Mouse (Mus musculus) splenic B cell, adult 2 months (primary cell): ENCODE data around the gene Ccnyl1.
"Not testable (repeated sequence)": the region's sequence is repeated elsewhere in the genome, so short reads cannot be mapped to it uniquely, and the experiment has no call there.

Experiments used
- DNase-seq: peaks from one replicate; pipeline ENCODE4 v3.0.0-alpha.2; 2011; ENCODE audit warnings: low read depth, low spot score
- H3K27me3 ChIP-seq: 2 replicates; pipeline ENCODE4 v1.6.1; 2012; ENCODE audit warnings: mild to moderate bottlenecking, low read length, moderate library complexity, mixed read lengths; ENCODE audit not compliant: control insufficient read depth, poor library complexity, insufficient read depth, severe bottlenecking
- H3K36me3 ChIP-seq: 2 replicates; pipeline ENCODE4 v1.6.1; 2012; ENCODE audit warnings: mild to moderate bottlenecking, low read length, moderate library complexity, mixed read lengths; ENCODE audit not compliant: control insufficient read depth, poor library complexity, insufficient read depth, severe bottlenecking

The Ccnyl1 gene

DNA sequence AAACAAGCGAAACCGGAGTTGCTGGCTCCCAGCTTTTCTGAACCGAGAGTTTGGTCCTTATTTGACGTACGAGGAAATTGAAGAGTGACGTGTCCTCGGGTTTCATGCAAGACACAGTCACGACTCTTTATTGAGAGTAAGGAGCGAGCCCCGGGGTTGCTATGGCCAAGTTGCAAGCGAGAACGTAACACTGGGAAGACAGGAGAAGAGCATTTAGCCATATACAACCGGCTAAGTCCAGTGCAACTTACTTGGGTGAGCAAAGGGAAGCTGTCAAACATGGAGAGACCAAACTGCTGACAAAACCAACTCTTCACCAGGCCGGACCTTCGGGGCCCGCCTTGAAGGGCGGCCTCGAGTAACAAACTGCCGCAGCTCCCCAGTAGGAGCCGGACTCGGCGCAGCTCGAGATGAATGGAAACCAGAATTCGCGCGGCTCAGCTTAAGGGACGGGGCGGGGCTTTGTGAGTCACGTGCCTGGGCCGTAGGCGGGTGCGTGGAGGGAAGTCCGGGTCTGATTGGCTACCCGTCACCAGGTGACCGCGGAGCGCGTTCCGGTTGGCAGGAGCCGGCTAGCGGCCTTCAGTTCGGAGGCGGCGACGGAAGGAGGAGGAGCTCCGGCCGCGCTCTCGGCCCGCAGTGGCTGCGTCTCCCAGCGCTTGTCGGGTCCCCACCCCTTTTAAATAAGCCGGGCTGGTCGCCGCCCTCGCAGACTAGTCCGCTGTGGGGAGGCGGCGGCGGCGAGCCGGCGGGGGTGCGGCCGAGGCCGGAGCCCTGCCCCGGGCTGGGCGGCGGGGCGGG is at the start of gene Ccnyl1:
TSS of gene Ccnyl1 (plus strand) at position 243 of the 801 bp plus-strand sequence.
- no peaks in the 10 kb centered on the region for H3K36me3 ChIP-seq
- peak; percentile 99 for DNase-seq
- H3K27me3 ChIP-seq, result no peaks in the 10 kb centered on the region

DNA sequence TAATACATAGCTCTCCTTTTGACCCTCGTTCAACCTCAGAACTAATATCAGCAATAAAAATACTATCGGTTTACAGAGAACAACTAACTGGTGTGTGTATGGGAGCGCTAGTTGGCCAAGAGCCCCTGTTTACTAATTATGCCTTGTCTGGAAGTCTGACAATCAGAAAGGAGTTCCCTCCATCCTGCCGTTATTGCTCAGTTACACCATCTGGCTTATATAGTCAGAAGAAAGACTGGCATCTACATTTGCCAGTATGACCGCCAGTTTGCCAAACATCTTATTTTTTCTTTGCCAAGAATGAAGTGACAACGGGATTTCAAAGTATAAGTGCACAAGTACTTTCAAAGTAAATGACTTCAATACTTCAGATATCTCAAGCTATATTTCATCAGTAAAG is 49.2 kb upstream of the Ccnyl1 start:
- no peak for DNase-seq
- no peaks in the 10 kb centered on the region for H3K27me3 ChIP-seq
- no peaks in the 10 kb centered on the region for H3K36me3 ChIP-seq

DNA sequence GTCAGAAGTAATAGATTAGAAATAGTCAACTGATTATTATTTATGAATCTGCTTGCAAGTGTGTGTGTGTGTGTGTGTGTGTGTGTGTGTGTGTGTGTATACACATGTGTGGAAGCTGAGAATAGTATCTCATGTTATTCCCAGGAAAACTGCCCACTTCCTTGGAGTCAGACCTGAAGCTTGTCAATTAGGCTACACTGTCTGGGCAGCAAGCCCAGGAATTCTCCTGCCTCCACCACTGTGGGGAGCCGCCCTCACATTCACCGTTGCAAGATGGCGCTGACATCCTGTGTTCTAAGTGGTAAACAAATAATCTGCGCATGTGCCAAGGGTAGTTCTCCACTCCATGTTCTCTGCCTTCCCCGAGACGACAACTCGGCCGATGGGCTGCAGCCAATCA is 47.7 kb upstream of the Ccnyl1 start:
- not testable (repeated sequence) for H3K36me3 ChIP-seq, DNase-seq, H3K27me3 ChIP-seq

DNA sequence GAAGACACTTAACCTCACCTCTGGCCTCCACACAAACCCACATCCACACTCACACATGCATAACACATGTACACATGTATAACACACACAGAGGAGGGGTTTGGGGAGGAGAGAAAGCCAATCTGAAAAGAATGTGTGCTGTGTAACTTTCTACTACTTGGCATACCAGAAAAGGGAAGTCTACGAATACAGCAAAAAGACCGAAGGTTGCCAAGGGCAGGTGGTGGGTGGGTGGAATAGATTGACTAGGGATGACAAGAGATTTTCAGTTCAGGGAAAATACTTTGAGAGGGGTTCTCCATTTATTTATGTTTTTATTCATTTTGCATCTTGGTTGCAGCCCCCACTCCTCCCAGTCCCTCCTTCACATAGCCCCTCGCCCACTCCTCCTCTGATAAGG is 45.7 kb upstream of the Ccnyl1 start:
- no peaks in the 10 kb centered on the region for H3K36me3 ChIP-seq
- H3K27me3 ChIP-seq, result no peaks in the 10 kb centered on the region
- DNase-seq, result no peak

DNA sequence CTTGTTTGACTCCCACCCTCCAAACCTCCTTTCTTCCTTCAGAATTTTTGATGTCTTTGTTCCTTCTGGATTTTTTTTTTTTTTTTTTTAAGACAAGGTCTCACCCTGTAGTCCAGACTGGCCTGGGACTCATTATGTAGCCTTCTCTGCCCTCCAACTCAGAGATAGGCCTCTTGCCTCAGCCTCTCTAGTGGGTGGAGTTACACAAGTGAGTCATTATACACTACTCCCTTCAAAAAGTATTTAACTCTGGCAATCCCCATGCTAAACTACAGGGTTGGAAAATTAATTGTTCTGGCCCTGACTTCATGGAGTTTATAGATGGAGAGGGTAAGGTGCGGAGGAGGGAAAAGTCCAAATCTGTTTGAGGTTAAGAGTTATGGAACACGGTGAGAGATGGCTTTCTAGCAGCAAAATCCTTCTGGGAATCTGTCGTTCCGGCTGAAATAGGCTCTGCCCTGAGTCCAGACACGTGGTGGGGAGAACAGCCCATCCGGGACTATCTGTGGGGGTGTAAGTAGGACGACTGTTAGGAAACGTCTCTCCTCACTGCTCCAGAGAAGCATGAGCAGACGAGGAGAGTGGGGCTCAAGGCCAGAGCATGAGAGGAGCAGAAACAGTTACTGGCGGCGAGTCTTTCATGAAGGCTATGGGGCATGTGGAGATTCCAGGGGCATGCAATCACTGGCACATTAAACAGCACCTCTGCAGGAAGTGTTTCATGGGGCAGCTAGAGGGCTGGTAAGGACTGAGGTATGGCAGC is 40.7 kb upstream of the Ccnyl1 start:
- Histone ChIP-seq H3K27me3 (no peaks in the 10 kb centered on the region), H3K36me3 (no peaks in the 10 kb centered on the region)
- DNase-seq, result no peak

DNA sequence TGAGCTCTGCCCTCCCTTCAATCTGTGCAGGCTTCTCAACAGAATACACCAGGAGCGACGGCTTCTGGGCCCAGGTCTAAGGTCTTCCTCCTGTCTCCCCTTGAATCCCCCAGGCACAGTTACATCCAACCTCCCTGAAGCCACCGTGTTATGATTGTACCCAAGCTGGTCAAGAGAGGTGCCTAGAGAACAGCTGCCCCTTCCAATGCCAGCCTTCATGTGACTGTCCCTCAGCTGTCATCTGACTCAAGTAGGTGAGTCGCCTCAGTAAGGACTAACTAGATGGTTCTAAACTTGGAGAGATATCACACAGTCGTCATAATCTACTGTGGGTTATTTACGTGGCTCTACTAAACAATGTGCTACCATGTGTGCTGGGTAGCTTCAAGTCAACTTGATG is 36.6 kb upstream of the Ccnyl1 start:
- H3K27me3 ChIP-seq, result no peaks in the 10 kb centered on the region
- no peak for DNase-seq
- H3K36me3 ChIP-seq, result no peaks in the 10 kb centered on the region

DNA sequence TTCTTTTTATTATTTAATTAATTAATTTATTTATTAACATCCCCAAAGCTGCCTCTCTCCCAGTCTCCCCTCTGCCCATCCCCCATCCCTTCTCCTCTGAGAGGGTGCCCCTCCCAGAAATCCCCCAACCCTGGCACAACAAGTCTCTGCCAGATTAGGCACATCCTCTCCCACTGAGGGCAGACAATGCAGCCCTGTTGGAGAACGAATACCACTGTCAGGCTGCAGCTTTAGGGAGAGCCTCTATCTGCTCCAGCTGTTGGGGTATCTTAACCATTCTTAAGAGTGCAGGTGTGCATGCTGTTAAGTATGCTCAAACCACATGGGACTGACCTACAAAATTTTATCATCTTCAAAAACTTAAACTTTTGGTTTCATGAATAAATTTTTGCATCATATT is 34.8 kb upstream of the Ccnyl1 start:
- no peaks in the 10 kb centered on the region for H3K36me3 ChIP-seq
- no peaks in the 10 kb centered on the region for H3K27me3 ChIP-seq
- DNase-seq, result no peak

DNA sequence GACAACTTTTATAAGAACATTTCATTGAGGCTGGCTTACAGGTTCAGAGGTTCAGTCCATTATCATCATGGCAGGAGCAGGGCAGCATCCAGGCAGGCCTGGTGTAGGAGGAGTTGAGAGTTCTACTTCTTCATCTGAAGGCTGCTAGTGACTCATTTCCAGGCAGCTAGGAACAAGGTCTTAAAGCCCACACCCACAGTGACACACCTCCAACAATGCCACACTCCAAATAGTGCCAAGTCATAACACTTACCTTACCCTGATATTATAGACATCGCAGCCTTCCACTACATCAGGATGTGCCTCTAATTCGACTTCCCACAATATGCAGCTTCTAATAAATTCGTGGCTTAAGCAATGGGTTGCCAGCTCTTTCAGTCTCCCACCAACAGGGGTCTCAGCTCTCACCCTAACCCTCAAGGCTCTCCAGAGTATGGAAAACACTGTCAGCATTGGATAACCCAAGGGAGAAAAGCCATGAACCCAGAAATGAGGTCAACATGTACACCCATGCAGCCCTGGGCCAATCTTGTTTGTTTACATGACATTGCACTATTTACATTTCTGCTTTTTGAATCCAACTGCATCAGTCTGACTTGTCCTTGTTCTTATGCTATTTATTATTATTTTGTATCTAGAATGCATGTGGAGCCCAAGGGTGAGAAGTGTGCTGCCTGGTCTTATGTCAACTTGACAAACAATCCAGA is 33.7 kb upstream of the Ccnyl1 start:
- Histone ChIP-seq H3K27me3 (no peaks in the 10 kb centered on the region), H3K36me3 (no peaks in the 10 kb centered on the region)
- DNase-seq, result no peak

DNA sequence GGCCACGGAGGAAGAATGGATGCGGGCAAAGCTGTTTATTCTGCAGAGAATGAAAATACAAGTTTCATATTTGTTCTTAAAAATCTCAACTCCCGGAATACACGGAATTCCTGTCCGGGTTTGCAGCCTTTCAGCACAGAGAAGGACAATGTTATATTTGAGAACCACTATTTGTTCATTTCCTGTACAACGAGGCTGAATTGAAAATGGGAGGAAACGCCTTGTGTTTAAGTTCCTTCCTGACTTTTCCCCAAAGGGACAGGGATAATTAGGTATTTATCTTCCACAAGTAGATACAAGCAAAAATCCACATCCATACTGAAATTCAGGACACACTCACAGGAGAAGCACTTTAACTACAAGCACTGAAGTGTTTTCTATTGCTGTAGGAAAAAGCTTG is 31.4 kb upstream of the Ccnyl1 start:
- no peaks in the 10 kb centered on the region for H3K36me3 ChIP-seq
- no peaks in the 10 kb centered on the region for H3K27me3 ChIP-seq
- DNase-seq, result no peak

DNA sequence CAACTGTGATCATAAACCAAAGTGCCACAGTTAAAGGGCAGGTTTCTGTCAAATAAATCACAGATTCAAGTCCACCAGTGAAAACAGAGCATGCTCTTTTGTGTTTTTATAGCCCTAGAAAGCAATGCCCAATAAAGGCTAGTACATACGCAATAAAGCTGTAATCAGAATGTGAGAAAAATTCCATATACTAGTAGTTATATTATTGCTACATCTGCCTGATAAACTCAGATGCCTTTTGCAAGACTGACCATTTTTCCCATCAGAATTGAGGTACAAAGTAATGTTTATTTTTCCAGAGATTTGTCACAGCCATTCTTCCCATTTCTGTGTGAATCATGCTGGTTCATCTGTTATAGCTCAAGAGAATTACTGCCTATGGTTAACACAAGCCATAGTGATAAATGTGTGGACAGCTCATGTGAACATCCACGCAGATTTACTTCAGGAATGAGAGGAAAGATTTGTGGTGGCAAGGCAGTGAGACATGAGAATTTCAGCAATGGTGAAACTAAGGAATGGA is 23.1 kb upstream of the Ccnyl1 start:
- no peaks in the 10 kb centered on the region for H3K27me3 ChIP-seq
- no peak for DNase-seq
- H3K36me3 ChIP-seq, result no peaks in the 10 kb centered on the region

DNA sequence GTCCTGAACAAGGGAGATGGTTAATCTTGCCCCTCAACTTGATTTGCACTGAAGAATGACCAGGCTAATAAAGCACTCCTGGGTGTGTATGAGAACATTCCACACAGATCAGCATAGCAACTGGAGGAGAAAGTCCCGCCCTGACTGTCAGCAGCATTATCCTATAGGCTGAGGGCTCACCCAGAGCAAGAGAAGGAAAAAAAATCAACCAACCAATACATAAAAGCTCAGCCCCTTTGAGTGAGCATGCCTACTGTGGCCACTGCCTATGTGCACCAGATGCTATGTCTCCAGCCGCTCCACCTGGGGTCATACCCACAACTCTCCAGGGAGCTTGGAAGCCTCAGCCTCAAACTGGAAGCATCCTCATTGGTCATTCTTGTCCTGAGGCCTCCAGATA is 20.8 kb upstream of the Ccnyl1 start:
- no peak for DNase-seq
- H3K27me3 ChIP-seq, result no peaks in the 10 kb centered on the region
- H3K36me3 ChIP-seq, result no peaks in the 10 kb centered on the region

DNA sequence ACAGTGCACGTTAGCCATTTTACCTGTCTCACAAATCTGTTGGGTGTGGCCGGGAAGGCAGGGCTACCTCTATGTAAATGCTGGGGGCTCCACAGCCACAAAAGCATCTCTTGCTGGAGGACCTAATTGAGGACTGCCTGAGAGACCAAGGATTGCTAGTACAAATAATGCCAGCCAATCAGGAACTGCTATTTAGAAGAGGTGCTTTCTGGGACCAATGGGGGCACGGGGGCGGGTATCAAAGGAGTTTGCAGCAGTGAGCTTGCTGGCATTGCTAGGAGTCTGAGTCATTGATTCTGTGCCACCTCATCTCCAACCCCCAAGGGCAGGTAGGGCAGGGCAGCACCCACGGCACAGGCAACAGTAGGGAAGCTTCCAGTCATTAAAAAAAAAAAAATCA is 16.3 kb upstream of the Ccnyl1 start:
- no peaks in the 10 kb centered on the region for H3K27me3 ChIP-seq
- no peaks in the 10 kb centered on the region for H3K36me3 ChIP-seq
- DNase-seq, result no peak

DNA sequence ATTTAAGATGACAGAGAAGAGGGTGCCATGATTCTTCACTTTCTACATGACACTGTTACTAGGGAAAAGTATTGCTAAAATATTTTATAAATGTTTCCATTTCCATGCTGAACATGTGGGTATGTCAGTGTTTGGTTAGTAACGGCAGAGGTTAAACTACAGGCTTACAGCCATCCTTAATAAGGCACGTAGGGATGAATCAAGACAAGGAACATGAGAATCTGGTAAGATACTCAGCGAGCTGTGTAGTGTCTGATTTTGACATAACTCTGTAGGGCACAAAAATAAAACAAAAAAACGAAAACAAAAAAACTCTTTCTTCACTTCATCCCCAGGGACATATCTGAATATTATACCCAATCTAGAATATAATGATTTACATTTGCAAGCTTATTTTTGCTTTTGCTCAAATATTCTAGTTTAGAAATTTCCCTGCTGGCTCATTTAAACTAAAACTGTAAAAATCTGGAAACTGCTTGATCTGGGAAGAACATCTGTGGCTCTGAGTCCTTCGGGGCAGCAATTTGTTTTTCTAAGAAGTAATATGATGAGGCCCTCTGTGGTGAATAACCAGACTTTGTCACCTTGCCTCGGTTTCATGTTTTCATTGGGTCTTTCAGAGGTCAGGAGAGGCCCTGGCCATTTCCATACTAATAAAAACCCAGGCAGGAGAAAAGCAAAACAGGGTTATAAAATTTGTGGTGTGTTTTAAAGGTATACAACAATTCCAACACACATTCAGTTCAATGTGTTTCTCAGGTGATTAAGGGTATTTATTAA is 14.0 kb upstream of the Ccnyl1 start:
- no peaks in the 10 kb centered on the region for H3K27me3 ChIP-seq
- no peaks in the 10 kb centered on the region for H3K36me3 ChIP-seq
- no peak for DNase-seq

DNA sequence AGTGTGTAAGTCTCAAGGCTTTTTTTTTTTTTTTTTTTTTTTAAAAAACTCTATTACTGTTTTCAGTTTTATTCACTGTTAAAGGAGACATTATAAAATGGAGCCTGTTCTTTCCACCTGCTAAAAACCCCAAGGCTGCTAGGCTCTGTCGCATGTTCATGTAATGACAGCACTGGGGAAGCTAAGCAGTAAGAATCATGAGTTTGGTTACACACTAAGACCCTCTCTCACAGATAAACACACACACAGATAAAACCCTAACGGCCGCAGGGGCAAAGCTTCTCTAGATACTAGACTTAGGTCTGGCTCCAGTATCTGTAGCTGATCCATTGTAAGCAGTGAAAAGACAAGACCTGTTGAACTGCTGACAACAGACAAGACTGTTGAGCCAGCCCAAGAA is 8.8 kb upstream of the Ccnyl1 start:
- no peak for DNase-seq
- no peaks in the 10 kb centered on the region for H3K36me3 ChIP-seq
- H3K27me3 ChIP-seq, result no peaks in the 10 kb centered on the region
